Mouse (Mus musculus) CD4-positive naive resting alpha-beta T cell, adult 76 days (primary cell): ENCODE results near the gene BC035044. TPM values are rescaled to one million over a fixed set of nuclear protein-coding genes. Genes with fewer than 3 reads are reported as not detected.

Experiments
- total RNA-seq: library from RNA; stranded (reverse); gene quantifications from one replicate; pipeline ENCODE4 v1.2.4, GENCODE M21; 2023

The BC035044 gene
- total RNA-seq: 6.6 TPM

DNA sequence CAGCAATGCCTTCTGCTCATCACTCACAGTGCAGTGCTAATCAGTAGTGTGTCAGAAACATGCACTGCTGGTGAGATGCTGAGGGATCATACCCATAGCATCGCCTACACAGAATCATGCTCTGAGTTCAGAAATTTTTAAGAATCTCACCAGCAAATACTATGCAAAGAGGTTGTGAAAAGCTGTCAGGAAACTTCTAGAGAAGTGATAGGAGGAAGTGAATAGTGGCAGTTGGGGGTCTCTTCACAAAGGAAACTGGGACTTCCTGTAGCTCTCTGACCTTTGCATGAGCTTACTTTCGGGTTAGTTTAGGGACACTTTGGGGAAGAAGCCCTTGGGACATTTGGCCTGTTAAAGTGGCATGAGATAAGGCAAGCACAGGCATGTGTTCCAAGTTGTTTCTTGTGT lies at the start of gene BC035044:
Gene BC035044 (minus strand): TSS at position 179 of the 408 bp plus-strand sequence.

DNA sequence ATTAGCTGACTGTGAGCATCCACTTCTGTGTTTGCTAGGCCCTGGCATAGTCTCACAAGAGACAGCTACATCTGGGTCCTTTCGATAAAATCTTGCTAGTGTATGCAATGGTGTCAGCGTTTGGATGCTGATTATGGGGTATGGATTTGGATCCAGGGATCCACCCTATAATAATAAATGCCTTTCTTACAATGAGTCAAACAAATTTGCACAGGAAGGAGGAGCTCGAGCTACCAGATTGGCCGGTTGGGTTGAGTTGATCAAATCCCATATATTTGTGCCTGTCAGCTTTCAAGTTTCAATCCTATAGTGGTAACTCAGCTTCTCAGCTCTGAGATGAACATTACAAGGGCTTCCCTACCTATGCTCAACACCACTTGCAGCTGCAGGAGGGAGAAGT lies 43.2 kb upstream of the BC035044 start, which contains the start of gene Clec2g:
Gene Clec2g (plus strand): TSS at position 301 of the 400 bp plus-strand sequence.

DNA sequence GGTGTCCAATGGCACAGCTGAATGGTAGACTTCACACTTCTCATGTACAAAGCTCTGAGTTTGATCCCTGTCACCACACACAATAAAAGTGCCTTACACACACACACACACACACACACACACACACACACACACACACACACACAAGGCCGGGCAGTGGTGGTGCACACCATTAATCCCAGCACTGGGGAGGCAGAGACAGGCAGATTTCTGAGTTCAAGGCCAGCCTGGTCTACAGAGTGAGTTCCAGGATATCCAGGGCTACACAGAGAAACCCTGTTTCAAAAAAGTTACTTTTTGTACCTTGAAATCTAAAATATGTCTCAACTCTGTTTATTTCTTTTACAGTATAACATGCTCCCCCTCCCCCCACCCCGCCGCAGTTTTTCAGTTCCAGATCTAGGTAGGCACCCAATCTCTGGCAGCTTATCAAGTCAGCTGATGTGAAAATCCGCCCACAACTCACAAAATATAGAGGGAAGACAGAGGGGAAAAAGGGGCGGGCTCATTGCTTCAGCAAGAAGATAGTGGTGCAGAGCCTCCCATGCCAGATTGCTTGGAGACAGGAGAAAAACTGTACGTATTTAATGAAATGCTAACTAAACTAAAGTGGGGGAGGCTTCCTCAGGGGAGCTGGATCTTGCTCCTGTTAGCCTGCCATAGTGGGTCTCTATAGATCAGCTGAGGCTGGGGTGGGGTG lies 3.7 kb downstream of the BC035044 start, which contains the start of gene Clec2i:
Gene Clec2i (plus strand): TSS at position 498 of the 700 bp plus-strand sequence.

DNA sequence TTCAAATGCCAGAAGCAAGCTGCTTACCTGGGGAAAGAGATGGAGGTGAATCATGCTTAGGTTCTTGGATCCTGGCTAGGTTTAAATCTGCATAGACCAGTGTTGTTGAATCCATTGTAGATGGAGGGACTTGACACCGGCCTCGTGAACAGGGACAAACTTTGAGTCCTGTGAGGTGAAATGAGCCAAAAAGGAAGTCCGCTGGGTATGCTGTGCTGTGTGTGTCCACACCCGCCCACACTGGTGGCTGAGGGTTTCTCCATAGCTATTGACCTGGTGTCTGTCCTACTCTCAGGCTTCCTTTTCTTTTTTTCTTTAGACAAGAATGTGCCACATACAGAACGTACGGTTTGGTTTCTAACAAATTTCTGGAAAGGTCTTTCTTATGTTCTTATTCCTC lies 64.8 kb downstream of the BC035044 start, which contains the start of the genes Gm44511 and Klrb1b:
Gene Gm44511 (minus strand): TSS at position 184 of the 400 bp plus-strand sequence.
Gene Klrb1b (minus strand): TSS at position 200 of the 400 bp plus-strand sequence.

Other genes starting within 250 kb of the BC035044 start
- 5.7 TPM for gene Clec2h, start 228.7 kb downstream of the BC035044 start, total RNA-seq
- not detected for gene Klrb1, start 168.1 kb downstream of the BC035044 start, total RNA-seq
- gene Klrb1c, start 101.9 kb downstream of the BC035044 start, total RNA-seq: 3.5 TPM
- gene Gm44511, start 64.8 kb downstream of the BC035044 start, total RNA-seq: not detected
- gene Klrb1b, start 64.8 kb downstream of the BC035044 start, total RNA-seq: 2.1 TPM
- 37.1 TPM for gene Clec2i, start 3.5 kb downstream of the BC035044 start, total RNA-seq
- 6.1 TPM for gene Clec2g, start 43.3 kb upstream of the BC035044 start, total RNA-seq
- gene Klrb1f, start 154.8 kb upstream of the BC035044 start, total RNA-seq: 2.6 TPM
- gene Clec2e, start 209.8 kb upstream of the BC035044 start, total RNA-seq: not detected